Mouse (Mus musculus): ENCODE measurements around the gene Ankrd53.

GRCm38 (mm10) chr6:83750171-83750684 is 12.2 kb upstream of the Ankrd53 start:
- TF ChIP-seq CTCF (IDR thresholded peaks at IDR 0.05; ENCODE audit: control insufficient read depth, insufficient read depth, insufficient read length) (peak; percentile 53), USF1 (IDR thresholded peaks at IDR 0.05; ENCODE audit: low read depth) (no peak), MYOG (IDR thresholded peaks at IDR 0.05; ENCODE audit: control insufficient read depth, extremely low read depth, insufficient read length) (no peak), MYOD1 (IDR thresholded peaks at IDR 0.05; ENCODE audit: control insufficient read depth, insufficient read length, low read depth) (no peak), MAX (IDR thresholded peaks at IDR 0.05) (no peak), CEBPB (IDR thresholded peaks at IDR 0.05; ENCODE audit: low read depth) (no peak)

Data from C2C12 (cell line).